Mouse (Mus musculus) Muller cell, postnatal 12 days (primary cell): ENCODE results near the gene Ccdc181.

Source experiments
- DNase-seq: peaks from one replicate; pipeline ENCODE4 v3.0.0-alpha.2; 2015; ENCODE audit errors: inconsistent ontology term

Gene Ccdc181

DNA sequence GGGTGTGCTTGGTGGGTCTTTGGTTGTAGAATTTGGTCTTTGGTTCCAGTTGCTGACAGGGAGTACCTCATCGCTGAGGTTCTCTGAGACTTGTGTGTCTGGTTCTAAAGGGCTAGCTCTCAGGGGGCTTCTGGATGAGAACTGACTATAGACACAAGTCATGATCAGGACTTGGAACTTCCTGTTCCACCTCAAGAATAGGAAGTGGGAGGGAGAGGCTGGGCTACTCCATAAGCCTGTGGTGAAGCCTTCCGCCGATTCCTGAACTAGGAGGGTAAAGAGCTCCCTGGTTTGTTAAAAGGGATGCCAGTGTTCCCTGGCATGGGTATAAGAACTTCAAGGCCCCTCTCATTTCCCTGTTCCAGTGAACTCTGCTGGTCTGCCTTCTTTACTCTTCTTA lies 8.6 kb downstream of the Ccdc181 start:
- no peak for DNase-seq

DNA sequence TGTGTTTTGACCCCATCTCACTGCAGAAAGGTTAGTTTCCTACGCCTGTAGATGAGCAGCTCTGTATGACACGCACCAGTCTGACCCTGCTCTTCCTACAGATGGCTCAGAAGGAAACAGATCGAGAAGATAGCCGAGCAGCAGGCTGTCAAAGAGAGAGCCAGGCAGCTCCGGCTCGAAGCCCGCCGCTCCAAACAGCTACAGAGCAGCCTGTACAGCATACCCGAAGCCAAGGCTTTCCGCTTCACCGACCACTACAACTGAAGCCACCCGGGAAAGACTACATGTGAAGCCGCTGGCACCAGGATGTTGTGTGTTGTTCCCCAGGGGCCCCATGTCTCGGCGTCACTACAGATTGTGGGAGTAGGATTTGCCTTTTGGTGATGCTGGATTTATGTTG lies 12.0 kb downstream of the Ccdc181 start:
- DNase-seq, result no peak

DNA sequence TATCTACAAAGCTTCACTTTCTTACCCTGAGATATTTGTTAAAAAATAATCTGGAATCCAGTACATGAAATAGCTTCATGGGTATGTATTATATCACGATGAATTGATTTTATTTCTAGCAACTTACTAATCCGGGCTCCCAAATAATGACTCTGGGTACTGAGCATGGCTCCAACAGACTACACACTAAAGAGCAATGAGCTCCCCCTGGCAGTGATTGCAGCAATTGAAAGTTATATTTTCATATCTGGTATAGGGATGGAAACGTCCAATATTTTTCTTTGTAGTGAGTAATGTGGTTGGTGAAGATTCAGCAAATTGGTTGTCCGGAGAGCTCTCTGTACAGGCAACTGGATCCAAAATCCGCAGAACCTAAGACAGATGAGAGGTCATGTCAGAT lies 16.7 kb downstream of the Ccdc181 start:
- no peak for DNase-seq

DNA sequence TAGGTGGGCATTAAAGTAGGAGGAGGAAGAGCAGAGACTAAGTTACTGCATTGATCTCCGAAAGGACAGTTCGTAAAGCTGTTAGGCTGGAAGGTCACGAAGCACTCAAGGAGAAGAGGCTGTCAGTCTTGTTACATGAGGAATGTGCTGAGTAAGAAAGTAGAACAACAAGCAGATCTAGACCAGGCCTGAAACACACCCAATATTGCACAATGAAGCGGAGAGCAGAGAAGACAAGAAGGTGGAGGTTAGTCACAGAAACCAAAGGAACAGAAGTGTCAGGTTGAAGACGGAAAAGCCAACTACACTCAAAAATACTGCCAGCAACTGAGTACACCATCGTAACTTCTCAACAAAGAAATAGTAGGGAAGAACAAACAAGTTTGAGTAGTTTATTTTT lies 18.7 kb downstream of the Ccdc181 start:
- DNase-seq, result no peak

DNA sequence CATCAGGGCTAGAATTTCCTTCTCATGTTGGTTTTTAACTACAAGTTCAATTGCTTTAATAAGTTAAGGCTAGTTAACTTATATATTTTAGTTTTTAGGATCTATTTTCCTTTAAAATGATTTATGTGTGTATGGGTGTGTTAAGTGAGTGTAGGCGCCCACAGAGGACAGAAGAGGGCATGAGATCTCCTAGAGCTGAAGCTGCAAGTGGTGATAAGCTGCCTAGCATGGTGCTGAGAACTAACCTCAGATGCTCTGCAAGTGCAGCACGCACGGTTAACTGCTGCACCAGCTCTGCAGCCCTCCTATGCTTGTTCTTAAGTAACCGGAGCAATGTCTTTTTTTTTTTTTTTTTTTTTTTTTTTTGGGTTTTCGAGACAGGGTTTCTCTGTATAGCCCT lies 21.1 kb downstream of the Ccdc181 start:
- no peak for DNase-seq

DNA sequence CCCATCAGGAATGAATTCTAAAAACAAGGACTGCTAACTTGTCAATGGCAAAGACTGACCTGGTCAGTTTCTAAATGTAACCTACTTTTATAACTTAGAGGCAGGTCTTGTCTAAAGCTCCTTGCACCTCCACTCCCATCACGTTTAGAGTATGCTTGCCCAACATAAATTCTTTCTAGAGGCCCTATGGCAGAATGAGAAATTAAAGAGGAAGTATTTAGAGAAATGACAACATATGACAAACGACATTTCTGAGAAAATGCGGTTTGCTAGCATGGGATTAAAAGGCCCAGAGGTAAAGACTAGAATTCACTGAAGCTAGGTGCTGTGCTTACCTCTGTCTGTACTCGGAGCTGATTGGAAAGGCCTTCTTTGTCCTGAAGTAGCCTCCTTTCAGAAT lies 26.6 kb downstream of the Ccdc181 start:
- no peak for DNase-seq

DNA sequence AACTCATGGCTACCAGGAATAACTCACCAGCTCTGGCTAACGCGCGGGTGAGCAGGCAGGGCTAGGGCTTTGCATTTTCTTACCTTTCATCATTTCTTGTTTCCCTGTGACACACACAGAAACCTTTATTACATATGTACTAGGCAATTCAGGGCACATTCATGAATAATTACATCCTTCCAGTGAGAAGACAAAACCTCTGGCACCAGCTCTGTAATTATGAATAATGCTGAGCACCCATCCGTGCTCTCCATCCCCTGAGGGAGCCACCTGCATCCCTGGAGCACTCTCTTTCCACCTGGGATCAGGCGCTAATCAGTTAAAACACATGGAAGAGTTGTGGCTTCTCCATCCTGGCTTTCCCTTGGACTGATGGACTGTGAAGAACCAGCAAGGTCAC lies 28.4 kb downstream of the Ccdc181 start, which contains the start of gene Nme7:
Gene Nme7, plus strand, starts transcription at position 301 of the 400 bp plus-strand sequence.
- DNase-seq, result no peak

DNA sequence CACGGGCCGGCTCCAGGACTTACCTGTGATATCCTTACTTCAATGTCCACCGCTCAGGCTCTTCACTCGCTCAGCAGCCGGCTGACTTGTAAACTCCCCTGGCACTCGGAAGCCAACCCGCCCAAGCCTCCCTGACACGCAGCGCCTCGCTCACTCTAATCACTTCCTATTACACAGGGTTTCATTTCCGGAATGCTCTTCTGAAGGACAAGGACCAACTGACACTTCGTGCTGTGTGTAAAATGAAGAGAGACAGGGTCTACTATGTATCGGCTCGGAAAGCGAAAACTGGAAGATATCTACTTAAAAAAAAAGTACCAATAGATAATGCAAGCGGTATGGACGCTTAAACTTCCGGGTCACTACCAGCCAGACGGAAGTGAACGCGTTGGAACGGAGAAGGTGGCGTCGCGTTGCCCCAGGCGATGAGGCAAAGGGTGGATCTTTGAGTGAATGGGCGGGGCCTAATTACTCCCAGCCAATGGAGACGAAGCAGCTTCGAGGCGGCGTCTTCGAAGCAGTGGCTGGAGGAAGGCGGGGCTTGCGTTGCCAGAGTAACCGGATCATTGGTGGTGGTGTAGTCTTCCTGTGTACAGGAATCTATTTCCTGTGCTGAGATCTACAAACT lies 31.9 kb downstream of the Ccdc181 start, which contains the start of gene Blzf1:
Gene Blzf1, minus strand, starts transcription at position 366 of the 628 bp plus-strand sequence.
- peak; percentile 95 for DNase-seq

DNA sequence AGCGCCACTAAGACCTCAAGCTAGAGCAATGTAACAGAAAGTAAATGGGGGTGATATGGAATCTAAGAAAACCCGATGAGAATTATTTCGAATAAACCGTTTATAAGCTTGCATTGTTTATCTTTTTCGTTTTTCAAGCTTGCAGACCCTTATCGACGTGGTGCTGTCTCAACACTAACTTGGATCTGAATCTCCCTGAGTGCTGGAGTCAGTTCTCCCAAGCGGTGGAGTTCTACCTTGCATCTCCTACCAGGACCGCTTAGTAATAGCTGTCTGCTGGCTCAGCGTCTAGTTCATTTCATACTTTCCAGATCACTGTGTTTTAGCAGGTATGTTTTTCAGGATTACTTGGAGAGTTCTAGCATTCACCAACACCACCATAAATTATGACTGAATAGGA lies 32.5 kb downstream of the Ccdc181 start:
- no peak for DNase-seq

DNA sequence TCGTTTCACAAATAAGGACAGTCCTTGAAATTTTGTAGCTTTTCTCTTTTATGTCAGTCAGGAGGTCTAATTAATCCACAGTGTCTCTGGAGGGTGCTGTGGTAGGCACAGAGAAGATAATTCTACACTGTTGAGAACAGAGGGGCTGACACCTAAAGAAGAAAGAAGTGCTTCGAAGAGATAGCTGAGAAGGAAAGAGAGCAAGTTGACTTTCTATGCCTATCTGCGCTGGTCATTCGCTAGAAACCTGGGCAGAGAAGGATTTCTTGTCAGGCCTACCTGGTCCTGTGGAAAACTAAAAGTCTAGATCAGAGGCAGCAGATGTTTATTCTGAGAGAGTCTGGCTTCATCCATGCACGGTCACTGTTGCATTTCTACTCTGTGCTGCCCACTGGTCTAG lies 38.7 kb downstream of the Ccdc181 start:
- DNase-seq, result no peak

DNA sequence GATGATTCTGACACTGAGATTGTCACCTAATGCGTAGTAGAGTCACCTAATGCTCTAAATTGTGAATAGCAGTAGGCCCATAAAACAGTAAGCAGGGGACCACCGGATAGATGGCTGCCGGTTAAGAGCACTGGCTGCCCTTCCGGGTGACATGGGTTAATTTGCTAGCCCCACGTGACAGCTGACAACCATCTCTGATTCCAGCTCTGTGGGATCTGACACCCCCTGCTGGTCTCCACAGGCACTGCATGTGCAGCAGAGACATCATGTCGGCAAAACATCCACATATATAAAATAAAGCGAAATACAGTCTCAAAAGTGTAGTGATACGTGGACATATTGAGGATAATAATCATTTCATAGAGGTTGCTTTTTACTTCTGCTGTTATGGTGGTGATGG lies 39.9 kb downstream of the Ccdc181 start:
- no peak for DNase-seq

DNA sequence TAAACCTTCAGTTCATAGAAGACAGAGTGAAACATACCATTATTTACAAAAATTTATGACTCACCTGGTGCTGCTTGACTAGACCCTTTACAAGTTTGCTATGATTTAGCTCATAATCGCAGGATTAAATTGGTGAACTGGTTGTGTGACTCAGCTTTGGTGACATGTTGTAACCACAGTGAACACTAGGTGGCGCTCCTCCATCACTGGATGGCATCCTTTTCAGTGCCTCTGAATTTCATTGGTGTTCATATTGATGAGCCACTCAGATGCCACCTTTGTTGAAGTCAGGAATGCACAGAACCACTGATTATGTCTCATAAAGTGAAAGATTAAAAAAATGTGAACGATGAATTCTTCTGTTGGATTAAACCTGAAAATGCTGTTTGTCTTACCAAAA lies 41.3 kb downstream of the Ccdc181 start:
- DNase-seq, result peak; percentile 60

DNA sequence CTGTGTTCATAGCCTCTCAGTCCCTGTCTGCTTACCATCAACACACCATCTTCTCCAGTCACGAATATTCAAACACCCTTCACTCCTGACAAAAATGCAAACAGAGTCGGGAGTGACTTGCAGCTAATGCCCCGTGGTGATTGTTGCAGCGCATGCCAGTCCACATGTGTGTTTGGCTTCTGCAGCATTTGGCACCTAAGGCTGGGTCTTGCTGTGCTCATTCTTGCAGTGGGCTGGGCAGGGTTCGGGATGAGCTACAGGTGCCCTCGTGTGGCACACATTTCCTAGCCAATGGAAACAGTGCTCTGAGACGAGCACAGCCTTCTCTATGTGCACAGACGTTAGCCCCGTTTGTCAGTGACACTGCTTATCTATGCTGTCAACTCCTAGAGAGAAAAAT lies 41.9 kb downstream of the Ccdc181 start:
- no peak for DNase-seq

DNA sequence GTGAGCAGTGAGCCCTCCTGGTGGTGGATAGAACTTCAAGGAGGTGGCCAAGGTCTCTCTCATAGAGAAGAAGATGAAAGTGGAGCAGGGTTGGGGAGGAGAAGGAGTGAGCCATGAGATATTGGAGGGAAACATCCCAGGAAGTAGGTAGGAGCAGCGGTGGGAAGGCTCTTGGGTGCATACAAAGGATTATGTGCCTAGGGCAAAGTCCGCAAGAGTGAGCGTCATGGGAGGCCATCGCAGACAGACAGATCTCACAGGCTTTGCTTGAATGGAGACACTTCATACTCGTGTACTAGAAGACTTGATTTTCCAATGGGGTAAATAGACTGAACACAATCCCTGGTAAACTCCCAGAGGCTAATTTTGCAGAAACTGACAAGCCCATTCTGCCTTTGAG lies 43.1 kb downstream of the Ccdc181 start:
- no peak for DNase-seq

DNA sequence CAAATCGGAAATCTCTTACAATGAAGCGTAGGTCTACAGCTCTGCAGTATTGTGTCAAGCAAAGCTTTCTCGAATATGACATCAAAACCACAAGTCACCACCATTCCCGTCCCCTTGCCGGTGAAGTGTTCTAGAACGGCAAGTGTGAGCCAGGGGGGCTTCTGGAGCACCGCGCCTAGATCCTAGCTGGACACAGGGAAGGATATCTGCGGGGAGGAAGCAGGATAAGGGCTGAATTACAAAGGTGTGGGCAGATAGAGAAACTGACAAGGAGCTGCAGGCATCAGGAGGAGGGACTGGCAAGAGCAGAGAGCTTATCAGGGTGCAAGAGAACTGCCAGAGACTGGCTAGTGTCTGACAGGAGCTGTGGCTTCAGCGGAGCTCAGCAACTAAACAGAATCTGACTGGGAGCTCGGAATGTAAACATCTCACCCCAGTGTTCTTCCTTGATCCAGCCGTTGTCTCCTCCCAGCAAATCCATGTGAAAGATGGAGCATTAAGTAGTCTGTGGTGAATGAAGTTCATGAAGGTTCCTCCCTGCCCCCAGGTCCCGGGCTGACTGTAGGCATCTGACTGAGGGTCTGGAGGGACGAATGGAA lies 44.3 kb downstream of the Ccdc181 start:
- DNase-seq, result no peak

DNA sequence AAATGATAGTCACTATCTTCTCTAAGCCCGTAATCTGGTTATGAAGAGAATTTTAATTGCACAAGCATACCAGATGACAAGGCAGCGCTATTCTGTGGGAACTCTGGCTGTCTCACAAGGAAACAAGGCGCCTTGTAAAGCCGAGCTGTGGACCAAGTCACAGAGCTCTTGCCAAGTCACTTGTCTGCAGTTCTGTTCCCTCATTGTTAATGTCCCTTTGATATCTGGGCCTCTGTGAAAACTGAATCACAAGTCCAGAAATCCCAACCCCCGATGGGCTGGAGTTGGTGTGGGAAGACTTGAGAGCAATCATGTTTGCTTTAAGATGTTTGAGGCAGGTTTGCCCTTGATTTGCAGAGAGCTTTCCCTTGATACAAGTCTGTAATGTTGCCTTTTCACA lies 45.3 kb downstream of the Ccdc181 start:
- DNase-seq, result peak; percentile 70

DNA sequence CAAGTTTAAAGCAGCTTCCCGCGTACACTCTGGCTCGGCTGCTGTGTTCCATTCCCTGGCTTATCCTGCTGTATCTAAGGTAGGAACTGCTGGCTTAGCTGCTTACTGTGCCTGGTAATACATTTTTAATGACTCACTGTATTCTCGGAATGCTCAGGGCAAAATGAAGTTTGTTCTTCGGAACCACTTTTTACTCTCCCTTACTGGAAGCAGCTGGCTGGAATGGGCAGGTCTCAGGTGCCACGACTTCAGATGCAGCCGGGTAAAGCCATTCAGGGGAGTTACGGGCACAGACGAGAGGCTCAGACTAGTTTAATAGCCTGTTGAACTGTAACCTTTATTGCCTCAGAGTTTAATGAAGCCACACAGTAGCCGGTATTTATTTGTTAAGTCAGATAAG lies 46.0 kb downstream of the Ccdc181 start:
- no peak for DNase-seq

DNA sequence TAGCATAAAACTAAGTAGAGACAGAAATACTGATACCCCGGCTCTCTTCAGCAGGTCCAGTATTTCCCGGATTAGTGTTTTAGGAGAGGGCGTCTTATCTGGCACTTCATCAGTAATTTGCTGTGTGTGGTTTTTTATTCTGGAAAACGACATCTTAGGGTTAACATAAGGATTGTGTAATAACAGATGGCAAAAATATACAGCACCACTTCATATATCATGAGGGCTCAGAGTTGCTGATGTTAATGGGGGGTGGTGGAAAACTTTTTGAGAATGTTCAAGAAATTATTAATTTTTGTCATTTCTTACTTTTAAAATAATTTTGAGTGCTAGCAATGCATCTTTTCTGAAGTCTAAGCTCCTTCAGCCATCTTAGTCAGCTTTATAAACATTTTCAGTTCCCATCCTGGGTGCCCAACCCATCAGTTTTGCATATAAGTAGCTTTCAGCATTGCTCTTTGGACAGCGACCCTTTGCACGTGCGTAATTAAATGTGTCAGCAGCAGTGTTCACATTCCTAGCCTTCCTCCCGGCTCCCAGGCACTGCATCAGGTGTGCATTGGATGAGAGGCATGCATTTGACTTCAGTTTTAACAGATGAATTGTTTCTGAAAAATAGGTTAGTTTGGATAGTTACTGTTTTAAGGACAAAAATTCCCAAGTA lies 47.7 kb downstream of the Ccdc181 start:
- DNase-seq, result no peak

DNA sequence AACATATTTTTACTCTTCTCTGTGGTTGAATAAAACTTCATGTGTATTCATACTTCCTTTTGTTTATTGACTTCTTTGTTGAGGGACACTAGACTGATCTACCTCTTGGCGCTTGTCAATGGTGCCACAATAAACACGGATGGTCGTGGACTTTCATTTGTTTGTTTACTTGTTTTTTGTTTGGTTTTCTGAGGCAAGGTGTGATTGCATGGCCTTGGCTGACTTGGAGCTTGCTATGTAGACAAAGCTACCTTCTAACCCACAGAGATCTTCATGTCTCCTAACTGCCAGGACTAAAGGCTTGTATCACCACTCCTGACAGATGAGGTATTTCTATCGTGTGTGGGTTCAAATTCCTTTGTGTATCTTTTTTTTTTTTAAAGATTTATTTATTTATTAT lies 48.8 kb downstream of the Ccdc181 start:
- DNase-seq, result no peak

DNA sequence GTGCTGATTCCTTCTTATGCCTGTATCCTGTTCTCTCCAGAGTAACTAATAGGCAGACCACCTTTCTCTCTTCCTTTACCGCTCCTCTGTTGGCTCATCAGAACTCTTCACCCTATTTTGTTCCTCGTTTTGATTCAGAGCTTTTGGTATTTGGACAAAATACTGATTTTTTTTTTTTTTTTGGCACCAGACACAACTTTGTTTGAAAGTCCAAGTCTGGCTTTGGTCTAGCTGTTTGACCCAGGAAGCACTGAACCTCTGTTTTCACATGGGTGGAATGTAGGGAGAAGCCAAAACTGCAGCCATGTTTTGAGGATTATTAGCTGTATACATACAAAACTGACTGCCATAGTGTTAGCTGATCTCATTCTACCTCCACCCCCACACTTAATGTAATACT lies 49.5 kb downstream of the Ccdc181 start:
- DNase-seq, result no peak

DNA sequence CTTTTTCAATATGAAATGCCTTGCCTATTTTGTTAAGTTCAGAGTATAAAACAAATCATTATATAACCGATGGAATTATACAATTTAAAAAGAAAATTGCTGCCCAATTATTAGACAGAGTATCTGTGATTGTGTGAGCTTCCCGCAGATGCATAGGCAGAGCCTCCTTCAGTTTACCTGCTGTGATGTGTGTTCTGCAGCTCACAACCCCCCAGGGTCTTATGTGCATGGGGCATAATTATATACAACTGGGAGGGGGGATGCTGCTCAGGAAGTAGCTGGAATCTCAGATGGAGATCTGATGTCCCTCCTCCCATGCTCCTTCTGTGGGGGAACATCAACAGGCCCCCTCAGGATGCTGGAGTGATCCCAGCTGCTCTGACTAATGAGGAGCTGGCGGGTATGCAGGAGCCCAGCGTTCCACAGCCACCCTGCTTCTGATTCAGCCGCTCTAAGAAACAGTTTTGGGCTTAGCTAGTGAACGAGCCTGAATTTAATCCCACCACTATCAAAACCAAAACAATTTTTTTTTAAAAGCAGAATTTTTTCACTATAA lies 51.3 kb downstream of the Ccdc181 start:
- DNase-seq, result peak; percentile 25

DNA sequence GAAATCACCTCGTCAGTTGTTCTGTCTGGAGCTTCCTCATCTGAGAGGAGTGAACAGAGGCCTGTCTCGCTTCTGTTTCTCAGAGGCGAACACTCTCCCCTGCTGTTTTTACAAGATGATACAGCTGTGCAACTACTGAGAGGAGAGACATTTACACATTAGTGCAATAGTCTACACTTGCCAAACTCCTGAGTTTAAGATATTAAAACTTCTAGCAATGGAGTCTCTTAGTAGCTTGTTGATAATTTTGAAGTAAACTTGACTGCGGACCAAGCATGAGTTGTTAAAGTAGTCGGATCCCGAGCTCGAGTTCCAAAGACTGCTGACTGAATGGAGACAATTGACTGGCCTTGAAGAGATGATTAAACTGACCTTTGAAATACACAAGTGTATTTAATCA lies 52.4 kb downstream of the Ccdc181 start:
- DNase-seq, result no peak

DNA sequence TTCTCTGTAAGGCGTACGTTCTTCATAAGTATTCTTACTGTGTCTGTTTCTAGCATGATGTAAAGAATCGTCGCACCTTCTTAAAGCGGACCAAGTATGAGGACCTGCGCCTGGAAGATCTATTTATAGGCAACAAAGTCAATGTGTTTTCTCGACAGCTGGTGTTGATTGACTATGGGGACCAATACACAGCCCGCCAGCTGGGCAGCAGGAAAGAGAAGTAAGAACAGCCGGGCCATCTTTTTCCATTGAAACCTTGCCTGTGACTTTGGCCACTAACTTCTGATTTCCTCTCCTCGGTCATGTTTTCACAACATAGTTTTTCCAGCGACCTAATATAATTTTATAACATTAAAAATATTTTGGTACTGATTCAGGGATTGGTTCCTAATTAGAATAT lies 57.2 kb downstream of the Ccdc181 start:
- DNase-seq, result no peak
